Mouse (Mus musculus) lung, embryonic 16.5 days (tissue): ENCODE measurements around the gene Dicer1. TPM values are rescaled to one million over a fixed set of nuclear protein-coding genes. Genes with fewer than 3 reads are reported as not detected.
A peak's percentile ranks its signal among the peaks of the same experiment; 100 is the strongest.

Experiments
- ATAC-seq: fragments of 200-750 bp; cut with Nextera tagmentation; 2 replicates; pipeline ENCODE4 v1.8.0; 2017; ENCODE audit warnings: low read depth, mild to moderate bottlenecking, moderate library complexity
- H3K27ac ChIP-seq: fragments of 300-500 bp; sonication (generic); 2 replicates; pipeline ENCODE4 v1.5.1; 2014; ENCODE audit warnings: mild to moderate bottlenecking, control low read depth, low read length
- H3K27me3 ChIP-seq: fragments of 300-500 bp; sonication (generic); 2 replicates; pipeline ENCODE4 v1.6.1; 2014; ENCODE audit warnings: low read depth, low read length, mixed read lengths; ENCODE audit not compliant: control insufficient read depth, insufficient read depth
- H3K36me3 ChIP-seq: fragments of 300-500 bp; sonication (generic); 2 replicates; pipeline ENCODE4 v1.6.1; 2014; ENCODE audit warnings: low read length; ENCODE audit not compliant: control insufficient read depth, insufficient read depth
- H3K4me1 ChIP-seq: fragments of 300-500 bp; sonication (generic); replicated peaks from 2 replicates; pipeline ENCODE4 v1.6.1; 2014; ENCODE audit warnings: low read length, mixed read lengths; ENCODE audit not compliant: control insufficient read depth, insufficient read depth
- H3K4me2 ChIP-seq: fragments of 300-500 bp; sonication (generic); 2 replicates; pipeline ENCODE4 v1.6.1; 2014; ENCODE audit warnings: low read depth, low read length, control low read depth
- H3K4me3 ChIP-seq: fragments of 300-500 bp; sonication (generic); 2 replicates; pipeline ENCODE4 v1.5.1; 2014; ENCODE audit warnings: mild to moderate bottlenecking, low read length, control low read depth
- H3K9ac ChIP-seq: fragments of 300-500 bp; sonication (generic); 2 replicates; pipeline ENCODE4 v1.6.1; 2014; ENCODE audit warnings: low read length, control low read depth
- H3K9me3 ChIP-seq: fragments of 300-500 bp; sonication (generic); 2 replicates; pipeline ENCODE4 v1.6.1; 2016; ENCODE audit warnings: low read length; ENCODE audit not compliant: control insufficient read depth
- WGBS: fragments of 180-500 bp; shearing (Covaris S2); extraction: QIAGEN DNeasy Blood & Tissue Kit; methylation state at CpG from one replicate; pipeline ENCODE4 v1.1.7; 2014; 5-methylcytosine and 5-hydroxymethylcytosine counted together
- polyA plus RNA-seq: library from polyadenylated mRNA; unstranded; fragments of >200 nt; fragmentation: Nextera tagmentation; extraction: Ambion mirVana; gene quantifications from 2 replicates; pipeline ENCODE4 v1.2.1, GENCODE M21; 2015

The Dicer1 gene
- polyA plus RNA-seq, 1 experiment from 2014 or later: 15.3 TPM

DNA sequence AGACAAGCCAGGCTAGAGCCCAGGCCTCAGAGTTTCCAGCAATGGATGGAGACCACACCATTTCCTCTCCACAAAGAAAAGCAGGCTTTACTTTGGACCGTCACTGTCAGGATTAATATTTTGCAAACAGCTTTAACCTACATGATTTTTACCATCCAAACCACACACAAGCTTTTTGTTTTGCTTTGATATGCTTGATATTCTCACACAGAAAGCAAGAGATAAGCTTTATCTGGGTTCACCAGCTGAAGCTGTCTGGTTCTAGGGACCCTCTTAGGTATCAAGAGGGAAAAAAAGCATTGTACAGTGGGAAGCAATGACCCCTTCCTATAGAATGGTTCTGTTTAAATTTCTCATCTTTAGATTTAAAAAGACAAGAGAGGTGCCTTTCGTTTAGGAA lies 56.2 kb downstream of the Dicer1 start:
- no peak overlapping the region for H3K27ac ChIP-seq
- H3K27me3 ChIP-seq: no peaks in the 10 kb centered on the region
- no peak overlapping the region for H3K9ac ChIP-seq
- ATAC-seq: no peak
- WGBS: 90% methylated on average over 2 of the region's 2 CpGs
- H3K9me3 ChIP-seq: no peaks in the 10 kb centered on the region
- peaks cover 35% of the 10 kb centered on the region for H3K36me3 ChIP-seq
- no peaks in the 10 kb centered on the region for H3K4me1 ChIP-seq
- H3K4me3 ChIP-seq: no peak overlapping the region
- H3K4me2 ChIP-seq: no peak overlapping the region

DNA sequence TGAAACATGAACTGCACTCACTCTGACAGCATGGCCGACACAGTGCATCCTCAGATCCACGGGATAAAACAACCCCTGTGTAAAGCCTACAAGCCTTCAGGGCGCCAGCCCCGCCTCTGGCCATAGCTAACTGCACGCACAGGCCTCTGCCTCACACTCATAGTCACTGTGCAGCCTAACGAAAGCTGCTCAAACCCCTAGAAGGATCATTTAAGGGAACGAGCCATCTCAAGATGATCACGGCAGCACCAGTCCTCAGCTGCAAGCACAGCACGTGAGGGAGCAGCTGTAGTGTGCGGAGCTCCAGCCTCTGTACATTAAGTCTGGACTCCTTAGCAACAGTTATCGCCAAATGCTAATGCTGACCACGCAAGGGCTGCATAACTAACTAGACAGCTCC lies 58.9 kb downstream of the Dicer1 start:
- Histone ChIP-seq H3K4me1 (no peaks in the 10 kb centered on the region), H3K27me3 (no peaks in the 10 kb centered on the region), H3K27ac (no peak overlapping the region), H3K4me2 (no peak overlapping the region), H3K9me3 (no peaks in the 10 kb centered on the region), H3K9ac (no peak overlapping the region), H3K4me3 (no peak overlapping the region), H3K36me3 (peaks cover 27% of the 10 kb centered on the region)
- ATAC-seq: 0 out of 2 replicates have a peak, but pooled peaks have one; percentile 11
- 78% methylated on average over 12 of the region's 12 CpGs for WGBS

GRCm38 (mm10) chr12:104690412-104690811 lies 61.3 kb downstream of the Dicer1 start:
- 67% methylated on average over 7 of the region's 7 CpGs for WGBS
- Histone ChIP-seq H3K4me1 (no peaks in the 10 kb centered on the region), H3K27ac (no peak overlapping the region), H3K27me3 (no peaks in the 10 kb centered on the region), H3K4me2 (no peak overlapping the region), H3K36me3 (peaks cover 16% of the 10 kb centered on the region), H3K9me3 (no peaks in the 10 kb centered on the region), H3K9ac (no peak overlapping the region), H3K4me3 (no peak overlapping the region)
- no peak for ATAC-seq

GRCm38 (mm10) chr12:104688870-104689269 lies 62.9 kb downstream of the Dicer1 start:
- ATAC-seq: peak; percentile 24
- 62% methylated on average over 11 of the region's 11 CpGs for WGBS

DNA sequence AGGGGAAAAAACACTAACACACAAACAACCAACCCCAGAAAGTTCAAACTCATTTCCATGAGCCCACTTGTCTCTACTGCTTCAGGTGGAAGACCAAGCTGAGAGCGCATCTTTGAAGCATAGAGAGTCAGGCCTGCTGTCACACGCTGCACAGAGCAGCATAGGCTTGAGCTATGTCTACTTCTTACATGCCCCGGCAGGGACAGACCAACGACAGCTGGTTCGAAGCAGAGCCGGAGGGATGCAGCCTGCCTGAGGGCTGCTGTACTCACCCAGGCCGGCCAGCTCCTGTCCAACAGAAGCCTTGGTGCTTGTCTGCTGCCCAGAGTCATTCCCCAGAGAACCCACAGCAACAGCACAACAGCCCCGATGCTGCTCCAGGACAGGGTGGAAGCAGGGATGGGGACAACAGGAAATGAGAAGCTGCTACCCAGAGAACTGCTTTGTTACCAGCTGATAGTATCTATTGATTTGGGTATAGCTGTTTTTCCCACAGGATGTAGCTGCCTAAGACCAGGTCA lies 67.3 kb downstream of the Dicer1 start:
- peaks cover 3% of the 10 kb centered on the region; the same call in 1 of the 2 replicates for H3K9me3 ChIP-seq
- H3K4me1 ChIP-seq: no peaks in the 10 kb centered on the region
- H3K9ac ChIP-seq: no peak overlapping the region
- 69% methylated on average over 8 of the region's 8 CpGs for WGBS
- H3K4me2 ChIP-seq: no peak overlapping the region
- no peak for ATAC-seq
- no peaks in the 10 kb centered on the region; the same call in 1 of the 2 replicates for H3K36me3 ChIP-seq
- H3K27me3 ChIP-seq: no peaks in the 10 kb centered on the region
- H3K4me3 ChIP-seq: no peak overlapping the region
- no peak overlapping the region for H3K27ac ChIP-seq

More at GRCm38 (mm10) chr12:104688870-104689269, 62.9 kb downstream of the Dicer1 start:
- H3K9ac ChIP-seq: no peak overlapping the region
- peaks cover 5% of the 10 kb centered on the region for H3K36me3 ChIP-seq
- H3K4me3 ChIP-seq: no peak overlapping the region
- no peak overlapping the region for H3K4me2 ChIP-seq
- H3K4me1 ChIP-seq: no peaks in the 10 kb centered on the region
- no peaks in the 10 kb centered on the region for H3K27me3 ChIP-seq
- no peaks in the 10 kb centered on the region; the same call in 1 of the 2 replicates for H3K9me3 ChIP-seq
- H3K27ac ChIP-seq: no peak overlapping the region

GRCm38 (mm10) chr12:104679819-104680132 lies 72.0 kb downstream of the Dicer1 start:
- 68% methylated on average over 8 of the region's 8 CpGs for WGBS
- H3K27ac ChIP-seq: no peak overlapping the region
- H3K4me2 ChIP-seq: no peak overlapping the region
- peaks cover 3% of the 10 kb centered on the region; the same call in 1 of the 2 replicates for H3K9me3 ChIP-seq
- no peak overlapping the region for H3K4me3 ChIP-seq
- H3K36me3 ChIP-seq: no peaks in the 10 kb centered on the region
- ATAC-seq: no peak
- H3K9ac ChIP-seq: no peak overlapping the region
- H3K4me1 ChIP-seq: no peaks in the 10 kb centered on the region
- H3K27me3 ChIP-seq: no peaks in the 10 kb centered on the region

- Histone ChIP-seq H3K27me3 (no peaks in the 10 kb centered on the region), H3K9me3 (peaks cover 3% of the 10 kb centered on the region; the same call in 1 of the 2 replicates), H3K27ac (no peak overlapping the region), H3K9ac (no peak overlapping the region), H3K4me3 (no peak overlapping the region), H3K4me1 (no peaks in the 10 kb centered on the region), H3K36me3 (no peaks in the 10 kb centered on the region), H3K4me2 (no peak overlapping the region)
- no peak for ATAC-seq
- WGBS: 52% methylated on average over 26 of the region's 26 CpGs
Observed at GRCm38 (mm10) chr12:104679121-104679818, 72.5 kb downstream of the Dicer1 start.

- no peaks in the 10 kb centered on the region for H3K27me3 ChIP-seq
- H3K36me3 ChIP-seq: no peaks in the 10 kb centered on the region
- H3K4me2 ChIP-seq: no peak overlapping the region
- no peak for ATAC-seq
- H3K27ac ChIP-seq: no peak overlapping the region
- 34% methylated on average over 9 of the region's 14 CpGs for WGBS
- no peak overlapping the region for H3K4me3 ChIP-seq
- no peak overlapping the region for H3K9ac ChIP-seq
- H3K9me3 ChIP-seq: peaks cover 3% of the 10 kb centered on the region; the same call in 1 of the 2 replicates
- no peaks in the 10 kb centered on the region for H3K4me1 ChIP-seq
Observed at GRCm38 (mm10) chr12:104678462-104678861, 73.3 kb downstream of the Dicer1 start.

- no peak overlapping the region for H3K4me3 ChIP-seq
- H3K36me3 ChIP-seq: no peaks in the 10 kb centered on the region
- no peak overlapping the region for H3K4me2 ChIP-seq
- ATAC-seq: no peak
- H3K4me1 ChIP-seq: 0 out of 2 replicates have a peak, but pooled peaks cover 4% of the 10 kb centered on the region
- H3K9me3 ChIP-seq: no peaks in the 10 kb centered on the region
- H3K9ac ChIP-seq: no peak overlapping the region
- no peaks in the 10 kb centered on the region for H3K27me3 ChIP-seq
- H3K27ac ChIP-seq: no peak overlapping the region
- 90% methylated on average over 9 of the region's 9 CpGs for WGBS
Observed at GRCm38 (mm10) chr12:104677371-104677924, 74.3 kb downstream of the Dicer1 start.
